Mouse (Mus musculus): ENCODE results near the gene Olfr1420.
"Not testable (repeated sequence)": the region's sequence is repeated elsewhere in the genome, so short reads cannot be mapped to it uniquely, and the experiment has no call there.

The Olfr1420 gene

GRCm38 (mm10) chr19:11886265-11886664, at the start of gene Olfr1420:
Olfr1420 (plus strand) TSS chr19:11886565.
- DNase-seq (ENCODE audit: low read depth) = no peak

GRCm38 (mm10) chr19:11839119-11839518, 47.2 kb upstream of the Olfr1420 start, which contains the start of gene Olfr1417:
Olfr1417 (minus strand) TSS chr19:11839219.
- DNase-seq (ENCODE audit: low read depth) = no peak

- peak; percentile 3 for DNase-seq (ENCODE audit: low read depth)
Observed at GRCm38 (mm10) chr19:11846333-11846732, 40.0 kb upstream of the Olfr1420 start.

- DNase-seq (ENCODE audit: low read depth) = no peak
Observed at GRCm38 (mm10) chr19:11852652-11853051, 33.7 kb upstream of the Olfr1420 start.

- no peak for DNase-seq (ENCODE audit: low read depth)
Observed at GRCm38 (mm10) chr19:11854821-11855220, 31.5 kb upstream of the Olfr1420 start.

- no peak for DNase-seq (ENCODE audit: low read depth)
Observed at GRCm38 (mm10) chr19:11856506-11856905, 29.9 kb upstream of the Olfr1420 start.

GRCm38 (mm10) chr19:11860966-11861365, 25.4 kb upstream of the Olfr1420 start, which contains the start of gene Olfr1418:
Olfr1418 (minus strand) TSS chr19:11861066.
- no peak for DNase-seq (ENCODE audit: low read depth)

- DNase-seq (ENCODE audit: low read depth) = peak; percentile 11
Observed at GRCm38 (mm10) chr19:11867837-11868236, 18.5 kb upstream of the Olfr1420 start.

GRCm38 (mm10) chr19:11875006-11875405, 11.4 kb upstream of the Olfr1420 start, which contains the start of gene Olfr1419:
Olfr1419 (minus strand) TSS chr19:11875106.
- DNase-seq (ENCODE audit: low read depth) = no peak

- not testable (repeated sequence) for DNase-seq (ENCODE audit: low read depth)
Observed at GRCm38 (mm10) chr19:11878404-11878803, 8.0 kb upstream of the Olfr1420 start.

GRCm38 (mm10) chr19:11911021-11911420, 24.7 kb downstream of the Olfr1420 start:
- no peak for DNase-seq (ENCODE audit: low read depth)

GRCm38 (mm10) chr19:11911603-11912002, 25.2 kb downstream of the Olfr1420 start:
- no peak for DNase-seq (ENCODE audit: low read depth)

GRCm38 (mm10) chr19:11912037-11912532, 25.7 kb downstream of the Olfr1420 start, which contains the start of gene Patl1:
Patl1 (plus strand) TSS chr19:11912399.
- peak; percentile 94 for DNase-seq (ENCODE audit: low read depth)

- DNase-seq (ENCODE audit: low read depth) = peak; percentile 42
Observed at GRCm38 (mm10) chr19:11912533-11913121, 26.3 kb downstream of the Olfr1420 start.

- peak; percentile 46 for DNase-seq (ENCODE audit: low read depth)
Observed at GRCm38 (mm10) chr19:11915804-11916203, 29.4 kb downstream of the Olfr1420 start.

- no peak for DNase-seq (ENCODE audit: low read depth)
Observed at GRCm38 (mm10) chr19:11922068-11922467, 35.7 kb downstream of the Olfr1420 start.

GRCm38 (mm10) chr19:11922515-11922914, 36.1 kb downstream of the Olfr1420 start:
- not testable (repeated sequence) for DNase-seq (ENCODE audit: low read depth)

GRCm38 (mm10) chr19:11926380-11926779, 40.0 kb downstream of the Olfr1420 start:
- DNase-seq (ENCODE audit: low read depth) = no peak

- peak; percentile 82 for DNase-seq (ENCODE audit: low read depth)
Observed at GRCm38 (mm10) chr19:11928025-11928748, 41.8 kb downstream of the Olfr1420 start.

- DNase-seq (ENCODE audit: low read depth) = not testable (repeated sequence)
Observed at GRCm38 (mm10) chr19:11946460-11946859, 60.1 kb downstream of the Olfr1420 start.
